Mouse (Mus musculus) CH12.LX (cell line): ENCODE results near the gene Myh11. TPM values are rescaled to one million over a fixed set of nuclear protein-coding genes. Genes with fewer than 3 reads are reported as not detected.

Source experiments
- DNase-seq: peaks from one replicate; pipeline ENCODE4 v3.0.0-alpha.2; 2013; ENCODE audit errors: extremely low read depth
- H3K27ac ChIP-seq: 2 replicates; pipeline ENCODE4 v1.5.1; 2012; ENCODE audit warnings: low read depth, mild to moderate bottlenecking, control low read depth, moderate library complexity; ENCODE audit not compliant: insufficient read depth
- H3K27me3 ChIP-seq: replicated peaks from 2 replicates; pipeline ENCODE3; 2012; ENCODE audit warnings: inconsistent platforms
- H3K36me3 ChIP-seq, 2 experiments: replicated peaks in 1 of 2; 2 replicates each; pipeline versions ENCODE3 to v1.6.1; 2012; ENCODE audit warnings: inconsistent platforms in 1 of 2, low read length in 1 of 2, mild to moderate bottlenecking in 1 of 2, mixed read lengths in 1 of 2, moderate library complexity in 1 of 2; ENCODE audit not compliant: control insufficient read depth in 1 of 2, insufficient read depth in 1 of 2
- H3K4me1 ChIP-seq, 2 experiments: 2 replicates each; pipeline ENCODE4 v1.6.1; 2012; ENCODE audit warnings: inconsistent platforms in 1 of 2, moderate library complexity in 1 of 2; ENCODE audit not compliant: insufficient read depth in 2 of 2, control insufficient read depth in 1 of 2
- H3K4me2 ChIP-seq: 2 replicates; pipeline ENCODE4 v1.6.1; 2012; ENCODE audit warnings: low read depth, mild to moderate bottlenecking, control low read depth; ENCODE audit not compliant: poor library complexity, insufficient read depth, severe bottlenecking
- H3K4me3 ChIP-seq, 3 experiments: fragments of 150-350 bp in 1 of 3; sonication (generic) in 1 of 3; replicated peaks in 1 of 3; 2 replicates each; pipeline versions ENCODE3 to v1.5.1; 2011 to 2012; ENCODE audit warnings: low read depth in 2 of 3, low read length in 2 of 3, mild to moderate bottlenecking in 2 of 3, moderate library complexity in 2 of 3, control low read depth in 1 of 3, improper control_type of control experiment in 1 of 3, inconsistent platforms in 1 of 3, mixed read lengths in 1 of 3; ENCODE audit not compliant: poor library complexity in 1 of 3
- H3K79me2 ChIP-seq: replicated peaks from 2 replicates; pipeline ENCODE4 v1.6.1; 2012; ENCODE audit warnings: mild to moderate bottlenecking, moderate library complexity; ENCODE audit not compliant: control insufficient read depth, poor library complexity, insufficient read depth, severe bottlenecking; ENCODE audit errors: extremely low read depth
- H3K9ac ChIP-seq: 2 replicates; pipeline ENCODE4 v1.6.1; 2012; ENCODE audit warnings: low read depth, mild to moderate bottlenecking, control low read depth, moderate library complexity; ENCODE audit not compliant: insufficient read depth
- H3K9me3 ChIP-seq: replicated peaks from 2 replicates; pipeline ENCODE3; 2012; ENCODE audit warnings: low read length, inconsistent platforms, mixed read lengths
- CHD2 ChIP-seq: IDR thresholded peaks from 2 replicates; pipeline ENCODE4 v1.6.1; 2011; ENCODE audit warnings: low read length, improper control_type of control experiment
- CTCF ChIP-seq, 2 experiments: IDR thresholded peaks in 1 of 2; conservative IDR thresholded peaks in 1 of 2; 2 replicates each; pipeline ENCODE4 v1.5.1; 2011 to 2012; ENCODE audit warnings: low read depth in 2 of 2, low read length in 2 of 2, improper control_type of control experiment in 1 of 2, inconsistent platforms in 1 of 2, mild to moderate bottlenecking in 1 of 2, moderate library complexity in 1 of 2
- E2F4 ChIP-seq: IDR thresholded peaks from 2 replicates; pipeline ENCODE4 v1.6.1; 2011; ENCODE audit warnings: low read depth, low read length, improper control_type of control experiment; ENCODE audit not compliant: insufficient replicate concordance
- ELF1 ChIP-seq: IDR thresholded peaks from 2 replicates; pipeline ENCODE4 v1.6.1; 2014; ENCODE audit warnings: low read depth, mild to moderate bottlenecking, inconsistent platforms, low read length, improper control_type of control experiment
- GABPA ChIP-seq: IDR thresholded peaks from 2 replicates; pipeline ENCODE4 v1.6.1; 2012; ENCODE audit warnings: low read depth, low read length, improper control_type of control experiment, inconsistent platforms; ENCODE audit not compliant: insufficient replicate concordance
- HCFC1 ChIP-seq: IDR thresholded peaks from 2 replicates; pipeline ENCODE4 v1.6.1; 2012; ENCODE audit warnings: low read depth, mild to moderate bottlenecking, inconsistent platforms, low read length, improper control_type of control experiment
- JUN ChIP-seq: IDR thresholded peaks from 2 replicates; pipeline ENCODE4 v1.6.1; 2011; ENCODE audit warnings: low read depth, mild to moderate bottlenecking, low read length, improper control_type of control experiment, moderate library complexity; ENCODE audit not compliant: insufficient read depth
- JUND ChIP-seq: conservative IDR thresholded peaks from 2 replicates; pipeline ENCODE4 v1.6.1; 2011; ENCODE audit warnings: low read depth, low read length, improper control_type of control experiment
- KAT2A ChIP-seq: IDR thresholded peaks from 2 replicates; pipeline ENCODE4 v1.6.1; 2012; ENCODE audit warnings: low read length, improper control_type of control experiment, inconsistent platforms; ENCODE audit not compliant: insufficient replicate concordance
- MAFK ChIP-seq: IDR thresholded peaks from 2 replicates; pipeline ENCODE4 v1.6.1; 2011; ENCODE audit warnings: low read length, improper control_type of control experiment; ENCODE audit not compliant: insufficient replicate concordance
- MAZ ChIP-seq: IDR thresholded peaks from 2 replicates; pipeline ENCODE4 v1.6.1; 2012; ENCODE audit warnings: low read depth, mild to moderate bottlenecking, inconsistent platforms, low read length, improper control_type of control experiment, moderate library complexity
- MXI1 ChIP-seq: IDR thresholded peaks from 2 replicates; pipeline ENCODE4 v1.6.1; 2011; ENCODE audit warnings: mild to moderate bottlenecking, low read depth, low read length, improper control_type of control experiment
- RAD21 ChIP-seq: IDR thresholded peaks from 2 replicates; pipeline ENCODE4 v1.6.1; 2011; ENCODE audit warnings: low read depth, mild to moderate bottlenecking, low read length, improper control_type of control experiment, moderate library complexity
- SIN3A ChIP-seq: IDR thresholded peaks from 2 replicates; pipeline ENCODE4 v1.6.1; 2012; ENCODE audit warnings: low read length, improper control_type of control experiment, inconsistent platforms
- TBP ChIP-seq: conservative IDR thresholded peaks from 2 replicates; pipeline ENCODE4 v1.6.1; 2011; ENCODE audit warnings: low read depth, low read length, improper control_type of control experiment
- UBTF ChIP-seq: IDR thresholded peaks from 2 replicates; pipeline ENCODE4 v1.6.1; 2012; ENCODE audit warnings: low read depth, mild to moderate bottlenecking, inconsistent platforms, low read length, improper control_type of control experiment, moderate library complexity
- USF1 ChIP-seq: IDR thresholded peaks from 2 replicates; pipeline ENCODE4 v1.6.1; 2014; ENCODE audit warnings: low read depth, mild to moderate bottlenecking, inconsistent platforms, low read length, improper control_type of control experiment
- USF2 ChIP-seq: conservative IDR thresholded peaks from 2 replicates; pipeline ENCODE4 v1.6.1; 2011; ENCODE audit warnings: low read depth, low read length, improper control_type of control experiment
- ZMIZ1 ChIP-seq: IDR thresholded peaks from 2 replicates; pipeline ENCODE4 v1.6.1; 2012; ENCODE audit warnings: low read depth, mild to moderate bottlenecking, inconsistent platforms, low read length, improper control_type of control experiment
- dilution Hi-C: fragments of 300-500 bp; cut with MboI; formaldehyde crosslinking; loops from 2 replicates; pipeline ENCODE4 v1.14.3; 2020; ENCODE audit warnings: low sequenced_read_pairs; ENCODE audit not compliant: extremely low pct_unique_long_range_greater_than_20kb, extremely low pct_ligation_motif_present
- in situ Hi-C: fragments of 300-500 bp; cut with MboI; formaldehyde crosslinking; loops from 3 replicates; pipeline ENCODE4 v1.14.3; 2019; ENCODE audit warnings: low sequenced_read_pairs, low pct_ligation_motif_present, low pct_unique_long_range_greater_than_20kb, mixed read lengths
- polyA plus RNA-seq: library from polyadenylated mRNA; unstranded; fragments of >175 nt; gene quantifications from 2 replicates; pipeline ENCODE4 v1.2.1, GENCODE M21; 2012; ENCODE audit warnings: low read depth; ENCODE audit not compliant: insufficient read length
- total RNA-seq, 2 experiments: library from RNA; depleted of rRNA; stranded (reverse); fragments of 300-350 nt in 1 of 2; fragments of >200 nt in 1 of 2; gene quantifications; 2 replicates each; pipeline ENCODE4 v1.2.3; 2012 to 2014

Myh11 gene
- total and polyA plus RNA-seq, 3 experiments, result 0.04 to 0.06 (median 0.04) TPM

GRCm38 (mm10) chr16:14308245-14309073 lies 17.3 kb upstream of the Myh11 start:
- dilution Hi-C loops (no loop called here), in situ Hi-C loops (no loop called here)
- Histone ChIP-seq H3K4me3 (no peak overlapping the region), H3K36me3 (peaks cover 39 to 85% of the 10 kb centered on the region in 2 experiments), H3K79me2 (no peaks in the 10 kb centered on the region), H3K27me3 (no peaks in the 10 kb centered on the region), H3K4me1 (peaks cover 0 to 19% of the 10 kb centered on the region in 2 experiments; a peak in 2 of 4 replicates), H3K4me2 (no peak overlapping the region), H3K27ac (no peak overlapping the region), H3K9ac (no peak overlapping the region), H3K9me3 (no peaks in the 10 kb centered on the region)
- no peak for DNase-seq
- TF ChIP-seq MAFK (no peak), E2F4 (no peak), CHD2 (no peak), ELF1 (no peak), USF2 (no peak), HCFC1 (no peak), SIN3A (no peak)

DNA sequence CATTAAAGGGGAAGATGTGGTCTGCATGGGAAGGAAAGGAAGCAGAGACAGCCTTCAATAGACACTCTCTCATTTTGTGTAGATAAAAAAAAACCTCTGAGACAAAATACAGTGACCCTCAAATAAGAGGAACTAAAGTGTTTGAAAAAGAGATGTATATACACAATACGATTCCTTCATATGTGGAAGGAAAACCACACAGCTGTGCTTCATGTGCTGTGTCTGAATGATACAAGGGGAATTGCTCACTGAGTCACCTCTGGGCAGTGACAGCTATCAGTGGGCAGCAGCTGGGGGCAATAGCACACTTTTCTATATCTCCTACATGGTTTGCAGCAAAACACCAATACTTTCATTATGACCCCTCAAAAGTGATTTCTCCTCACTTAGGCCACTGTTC lies 16.2 kb upstream of the Myh11 start:
- Histone ChIP-seq H3K4me3 (no peak overlapping the region), H3K27me3 (no peaks in the 10 kb centered on the region), H3K4me2 (no peak overlapping the region), H3K36me3 (peaks cover 39 to 86% of the 10 kb centered on the region in 2 experiments), H3K9ac (no peak overlapping the region), H3K27ac (no peak overlapping the region), H3K79me2 (no peaks in the 10 kb centered on the region), H3K9me3 (no peaks in the 10 kb centered on the region), H3K4me1 (peaks cover 0 to 30% of the 10 kb centered on the region in 2 experiments; a peak in 2 of 4 replicates)
- dilution Hi-C loops (no loop called here), in situ Hi-C loops (no loop called here)
- TF ChIP-seq RAD21, result no peak
- no peak for DNase-seq

DNA sequence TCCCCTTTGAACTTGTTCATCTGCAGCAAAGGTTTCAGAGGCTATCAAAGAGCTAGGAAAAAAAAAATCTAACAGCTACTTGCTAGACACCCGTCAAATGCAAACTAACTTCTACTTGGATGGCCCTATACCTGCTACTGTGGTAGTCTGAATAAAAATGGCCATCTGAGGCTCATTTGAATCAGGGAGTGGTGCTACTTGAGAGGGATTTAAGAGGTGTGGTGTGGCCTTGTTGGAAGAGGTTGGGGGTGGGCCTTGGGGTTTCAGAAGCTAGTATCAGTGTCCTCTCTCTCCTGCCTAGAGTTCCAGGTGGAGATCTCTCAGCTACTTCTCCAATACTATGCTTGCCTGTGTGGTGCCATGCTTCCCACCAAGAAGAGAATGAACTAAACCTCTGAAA lies 15.3 kb upstream of the Myh11 start:
- no peak overlapping the region for H3K4me3 ChIP-seq
- in situ Hi-C loops, result no loop called here
- no peaks in the 10 kb centered on the region for H3K9me3 ChIP-seq
- no peak for TF ChIP-seq CTCF (conservative IDR thresholded peaks at IDR 0.05 in 1 of 2, IDR thresholded peaks at IDR 0.05 in 1 of 2; ENCODE audit: low read depth in 2 of 2, low read length in 2 of 2)
- no peak for TF ChIP-seq SIN3A
- no peak for TF ChIP-seq TBP
- TF ChIP-seq UBTF, result no peak
- TF ChIP-seq KAT2A, result no peak
- no peak for TF ChIP-seq JUN
- no peak for TF ChIP-seq JUND
- no peak for TF ChIP-seq RAD21
- no peak for TF ChIP-seq MAZ
- no peak for TF ChIP-seq ZMIZ1
- no peak for TF ChIP-seq MAFK
- TF ChIP-seq CHD2, result no peak
- TF ChIP-seq MXI1, result no peak
- TF ChIP-seq GABPA, result no peak
- TF ChIP-seq USF1, result no peak
- dilution Hi-C loops, result no loop called here
- peaks cover 0 to 33% of the 10 kb centered on the region in 2 experiments; a peak in 2 of 4 replicates for H3K4me1 ChIP-seq
- H3K27ac ChIP-seq, result no peak overlapping the region
- peaks cover 40 to 85% of the 10 kb centered on the region in 2 experiments for H3K36me3 ChIP-seq
- H3K27me3 ChIP-seq, result no peaks in the 10 kb centered on the region
- H3K9ac ChIP-seq, result no peak overlapping the region
- no peak overlapping the region for H3K4me2 ChIP-seq
- no peak for DNase-seq
- no peaks in the 10 kb centered on the region for H3K79me2 ChIP-seq
